Mouse (Mus musculus) spleen, adult 2 months (tissue): ENCODE results near the gene Auts2. TPM values are rescaled to one million over a fixed set of nuclear protein-coding genes. Genes with fewer than 3 reads are reported as not detected.

Experiments
- DNase-seq, 2 experiments: peaks; one replicate each; pipeline versions ENCODE4 v3.0.0 to v3.0.0-alpha.2; 2012 to 2021; ENCODE audit warnings: low spot score in 2 of 2, low read depth in 1 of 2
- H3K27ac ChIP-seq: fragments of 200-500 bp; 2 replicates; pipeline ENCODE4 v1.5.1; 2012; ENCODE audit warnings: low read length, inconsistent platforms; ENCODE audit not compliant: insufficient read depth
- H3K27me3 ChIP-seq: fragments of 200-500 bp; 2 replicates; pipeline ENCODE4 v1.6.1; 2012; ENCODE audit warnings: mild to moderate bottlenecking, moderate library complexity, low read length, inconsistent platforms; ENCODE audit not compliant: control insufficient read depth, insufficient read depth
- H3K36me3 ChIP-seq: fragments of 200-500 bp; 2 replicates; pipeline ENCODE4 v1.6.1; 2012; ENCODE audit warnings: mild to moderate bottlenecking, low read length, inconsistent platforms; ENCODE audit not compliant: control insufficient read depth, insufficient read depth
- H3K4me1 ChIP-seq: fragments of 200-500 bp; 2 replicates; pipeline ENCODE4 v1.6.1; 2011; ENCODE audit warnings: inconsistent platforms; ENCODE audit not compliant: control insufficient read depth, insufficient read depth, insufficient read length
- H3K4me3 ChIP-seq: fragments of 200-500 bp; 2 replicates; pipeline ENCODE4 v1.5.1; 2011; ENCODE audit warnings: mild to moderate bottlenecking, inconsistent platforms; ENCODE audit not compliant: insufficient read depth, insufficient read length; ENCODE audit errors: extremely low read depth
- CTCF ChIP-seq: fragments of 200-500 bp; IDR thresholded peaks from 2 replicates; pipeline ENCODE4 v1.5.1; 2011; ENCODE audit warnings: mild to moderate bottlenecking, inconsistent platforms; ENCODE audit not compliant: insufficient read depth, insufficient read length, insufficient replicate concordance; ENCODE audit errors: extremely low read depth
- POLR2A ChIP-seq: fragments of 200-500 bp; IDR thresholded peaks from 2 replicates; pipeline ENCODE4 v1.6.1; 2011; ENCODE audit warnings: low read depth, low read length, inconsistent platforms
- WGBS: fragments of 180-500 bp; shearing (Covaris S2); methylation state at CpG from one replicate; pipeline ENCODE4 v1.1.7; 2018; 5-methylcytosine and 5-hydroxymethylcytosine counted together
- polyA plus RNA-seq: library from polyadenylated mRNA; depleted of rRNA; stranded (reverse); fragments of >200 nt; gene quantifications from 2 replicates; pipeline ENCODE4 v1.2.3, GENCODE M21; 2012

Gene Auts2
- polyA plus RNA-seq, 1 experiment, result 1.3 TPM

- H3K4me3 ChIP-seq, result no peak overlapping the region
- H3K27ac ChIP-seq, result no peak overlapping the region
- no peak for DNase-seq
- H3K4me1 ChIP-seq, result no peaks in the 10 kb centered on the region
- H3K27me3 ChIP-seq, result no peaks in the 10 kb centered on the region
- H3K36me3 ChIP-seq, result no peaks in the 10 kb centered on the region
- no peak for TF ChIP-seq POLR2A
- no peak for TF ChIP-seq CTCF
- 90% methylated on average over 8 of the region's 8 CpGs for WGBS
These were observed 373.1 kb downstream of the Auts2 start for GRCm38 (mm10) chr5:132170010-132170409.

GRCm38 (mm10) chr5:132168805-132169204 lies 374.3 kb downstream of the Auts2 start:
- DNase-seq, result no peak
- no peak overlapping the region for H3K27ac ChIP-seq
- TF ChIP-seq POLR2A (no peak), CTCF (no peak)
- no peaks in the 10 kb centered on the region for H3K4me1 ChIP-seq
- no peaks in the 10 kb centered on the region for H3K27me3 ChIP-seq
- no peaks in the 10 kb centered on the region for H3K36me3 ChIP-seq
- no peak overlapping the region for H3K4me3 ChIP-seq
- 84% methylated on average over 5 of the region's 5 CpGs for WGBS

- DNase-seq, result no peak
- 89% methylated on average over 5 of the region's 5 CpGs for WGBS
- no peaks in the 10 kb centered on the region for H3K4me1 ChIP-seq
- H3K27me3 ChIP-seq, result no peaks in the 10 kb centered on the region
- no peaks in the 10 kb centered on the region for H3K36me3 ChIP-seq
- no peak overlapping the region for H3K27ac ChIP-seq
- H3K4me3 ChIP-seq, result no peak overlapping the region
- TF ChIP-seq CTCF (no peak), POLR2A (no peak)
These were observed 374.9 kb downstream of the Auts2 start for GRCm38 (mm10) chr5:132168224-132168623.

DNA sequence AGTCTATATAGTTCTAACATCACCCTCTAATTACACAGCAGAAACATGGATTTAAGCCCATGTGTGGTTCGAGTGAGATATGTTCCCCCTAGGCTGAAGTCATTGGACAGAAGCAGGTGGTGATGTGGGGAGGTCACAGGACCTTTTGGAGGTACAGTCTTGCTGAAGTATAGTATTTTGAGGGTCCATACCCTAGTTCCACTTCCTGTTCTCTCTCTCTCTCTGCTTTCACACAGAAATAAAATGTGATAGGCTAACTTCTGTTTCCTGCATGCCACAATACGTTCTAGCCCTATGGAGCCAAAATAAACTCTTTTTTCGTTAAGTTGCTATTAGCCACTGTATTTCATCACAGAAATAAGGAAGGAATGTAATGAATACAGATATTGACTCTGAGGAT lies 376.6 kb downstream of the Auts2 start:
- TF ChIP-seq POLR2A, result no peak
- no peak for TF ChIP-seq CTCF
- Histone ChIP-seq H3K27ac (no peak overlapping the region), H3K4me1 (no peaks in the 10 kb centered on the region), H3K4me3 (no peak overlapping the region), H3K27me3 (no peaks in the 10 kb centered on the region), H3K36me3 (no peaks in the 10 kb centered on the region)
- 23% methylated on average over 3 of the region's 3 CpGs for WGBS
- no peak for DNase-seq

GRCm38 (mm10) chr5:132163960-132164359 lies 379.2 kb downstream of the Auts2 start:
- H3K36me3 ChIP-seq, result no peaks in the 10 kb centered on the region
- DNase-seq, result no peak
- no peak overlapping the region for H3K4me3 ChIP-seq
- no peaks in the 10 kb centered on the region for H3K27me3 ChIP-seq
- H3K27ac ChIP-seq, result no peak overlapping the region
- TF ChIP-seq POLR2A (no peak), CTCF (no peak)
- H3K4me1 ChIP-seq, result no peaks in the 10 kb centered on the region
- WGBS, result 91% methylated on average over 10 of the region's 10 CpGs

- TF ChIP-seq POLR2A (no peak), CTCF (no peak)
- no peak for DNase-seq
- Histone ChIP-seq H3K27ac (no peak overlapping the region), H3K4me1 (no peaks in the 10 kb centered on the region), H3K36me3 (no peaks in the 10 kb centered on the region), H3K27me3 (no peaks in the 10 kb centered on the region), H3K4me3 (no peak overlapping the region)
- WGBS, result 85% methylated on average over 4 of the region's 4 CpGs
These were observed 381.0 kb downstream of the Auts2 start for GRCm38 (mm10) chr5:132162206-132162533.

DNA sequence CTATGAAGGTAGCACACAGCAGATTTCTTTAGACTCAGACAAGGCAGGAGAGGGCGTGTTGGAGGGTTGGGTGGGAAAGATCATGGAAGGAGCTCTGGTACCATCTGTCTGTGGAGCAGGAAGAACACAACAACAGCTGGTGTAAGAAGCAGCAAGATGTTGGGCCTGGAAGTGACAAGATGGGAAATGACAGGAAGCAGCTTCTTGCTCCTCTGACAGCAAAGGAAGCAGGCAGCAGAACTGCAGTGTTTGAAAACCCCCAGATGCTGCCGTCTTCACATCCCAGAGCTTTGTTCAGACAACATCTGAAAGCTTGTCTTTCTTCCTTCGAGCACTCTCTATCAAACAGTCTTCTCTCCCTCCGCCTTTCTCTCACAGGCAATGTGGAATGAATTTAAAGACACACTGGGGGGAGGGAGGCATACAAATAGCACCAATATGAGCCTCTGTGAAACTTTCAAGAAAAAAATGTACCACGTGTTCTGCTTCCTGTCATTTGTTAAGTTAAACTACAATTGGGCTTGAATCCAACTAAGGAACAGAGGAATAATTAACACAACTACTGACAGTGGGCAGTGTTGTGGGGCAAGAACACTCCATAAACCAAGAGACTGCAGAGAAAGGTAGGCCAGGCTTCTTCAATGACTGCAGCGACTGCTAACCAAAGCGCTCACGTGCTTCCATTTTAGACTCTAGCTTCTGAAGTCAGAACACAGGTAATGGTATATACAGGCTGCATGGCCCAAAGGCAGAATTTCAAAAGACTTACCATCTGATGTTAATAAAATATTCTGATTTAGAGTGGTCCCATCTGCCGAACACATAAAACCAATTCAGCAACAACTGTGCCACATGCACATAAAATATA lies 381.6 kb downstream of the Auts2 start:
- DNase-seq, result no peak

More for the DNA sequence above, 381.6 kb downstream of the Auts2 start:
- WGBS, result 51% methylated on average over 9 of the region's 9 CpGs
- H3K4me1 ChIP-seq, result no peaks in the 10 kb centered on the region
- TF ChIP-seq CTCF (no peak), POLR2A (no peak)
- H3K4me3 ChIP-seq, result no peak overlapping the region
- H3K36me3 ChIP-seq, result no peaks in the 10 kb centered on the region
- H3K27ac ChIP-seq, result no peak overlapping the region
- H3K27me3 ChIP-seq, result no peaks in the 10 kb centered on the region
